Mouse (Mus musculus) pancreas, adult 10 weeks (tissue): Measurements from ENCODE around the gene Yars2. TPM values are rescaled to one million over a fixed set of nuclear protein-coding genes. Genes with fewer than 3 reads are reported as not detected.

Experiments used
- polyA plus RNA-seq: library from polyadenylated mRNA; stranded (reverse); fragments of 350-450 nt; fragmentation: Illumina TruSeq; extraction: RNeasy Lipid Tissue Mini Kit (QIAGEN cat#74804); gene quantifications from one replicate; pipeline ENCODE4 v1.2.3, GENCODE M21; 2015; ENCODE audit warnings: low read depth, low replicate concordance; ENCODE audit not compliant: insufficient read depth

Gene Yars2
- polyA plus RNA-seq: 3.2 TPM

GRCm38 (mm10) chr16:16302369-16303137 is at the start of gene Yars2:
Yars2 (plus strand) TSS chr16:16302965.

DNA sequence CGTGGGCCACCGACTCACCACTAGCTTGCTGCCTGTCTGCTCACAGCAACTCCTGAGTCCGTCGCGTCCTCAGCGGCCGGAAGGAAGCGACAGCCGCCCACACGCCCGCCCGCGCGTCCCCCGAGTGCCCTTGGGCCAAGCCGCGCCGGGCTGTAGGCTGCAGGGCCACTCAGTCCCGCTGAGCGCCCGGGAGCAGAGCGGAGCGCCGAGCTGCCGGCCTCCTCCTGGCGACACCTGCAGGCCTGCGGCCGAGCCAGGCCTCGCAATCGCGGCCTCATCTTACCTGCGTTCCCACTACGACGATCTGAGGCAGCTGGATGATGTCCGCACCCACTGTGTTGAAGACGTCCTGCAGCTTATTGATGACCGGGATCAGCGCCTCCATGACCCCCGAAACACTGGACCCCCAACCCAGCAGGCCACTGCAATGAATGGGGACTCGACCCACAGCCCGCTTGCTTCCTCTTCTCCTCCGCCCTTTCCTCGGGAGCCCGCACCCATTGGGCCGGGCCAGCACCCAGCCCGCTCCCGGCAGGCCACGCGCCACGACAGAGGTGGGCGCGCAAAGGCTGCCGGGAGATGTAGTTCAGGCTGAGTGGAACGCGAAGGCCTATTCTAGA is 55.8 kb downstream of the Yars2 start, which contains the start of gene Dnm1l:
Dnm1l (minus strand) TSS at position 479 of the 620 bp plus-strand sequence.

Other genes with a start within 250 kb of the Yars2 start
- 2.4 TPM for gene Pkp2, start 89.6 kb upstream of the Yars2 start, polyA plus RNA-seq
- 13.0 TPM for gene Dnm1l, start 56.0 kb downstream of the Yars2 start, polyA plus RNA-seq